Mouse (Mus musculus) G1E (cell line): ENCODE results near the gene Gpr35. TPM values are rescaled to one million over a fixed set of nuclear protein-coding genes. Genes with fewer than 3 reads are reported as not detected.

ENCODE experiments used
- ATAC-seq: 2 replicates; pipeline ENCODE4 v1.8.0; 2016; ENCODE audit warnings: mild to moderate bottlenecking; ENCODE audit not compliant: insufficient number of reproducible peaks, poor library complexity, low FRiP score, severe bottlenecking; ENCODE audit errors: extremely low read depth
- DNase-seq: peaks from one replicate; pipeline ENCODE4 v3.0.0; 2012; ENCODE audit warnings: low spot score
- H3K27me3 ChIP-seq: 2 replicates; pipeline ENCODE4 v1.6.1; 2012; ENCODE audit warnings: mild to moderate bottlenecking, low read length, inconsistent platforms; ENCODE audit not compliant: insufficient read depth
- H3K36me3 ChIP-seq: replicated peaks from 2 replicates; pipeline ENCODE3; 2012; ENCODE audit warnings: mild to moderate bottlenecking, inconsistent platforms
- H3K4me1 ChIP-seq: 2 replicates; pipeline ENCODE4 v1.6.1; 2012; ENCODE audit warnings: low read depth, low read length, inconsistent platforms, mixed read lengths; ENCODE audit not compliant: insufficient read depth
- H3K4me3 ChIP-seq: 2 replicates; pipeline ENCODE4 v1.5.1; 2012; ENCODE audit warnings: low read depth, mild to moderate bottlenecking, inconsistent platforms, low read length, moderate library complexity, mixed read lengths
- H3K9me3 ChIP-seq: replicated peaks from 2 replicates; pipeline ENCODE4 v1.6.1; 2012; ENCODE audit warnings: inconsistent platforms
- CTCF ChIP-seq: IDR thresholded peaks from 2 replicates; pipeline ENCODE4 v1.5.1; 2012; ENCODE audit warnings: low read depth, low read length, inconsistent platforms, mixed read lengths
- GATA1 ChIP-seq: IDR thresholded peaks from 2 replicates; pipeline ENCODE4 v1.6.1; 2012; ENCODE audit warnings: borderline replicate concordance, low read length, inconsistent platforms, mixed read lengths
- GATA2 ChIP-seq: IDR thresholded peaks from 2 replicates; pipeline ENCODE4 v1.6.1; 2012; ENCODE audit warnings: low read depth, low read length, inconsistent platforms, borderline replicate concordance
- POLR2AphosphoS5 ChIP-seq: IDR thresholded peaks from 2 replicates; pipeline ENCODE4 v1.6.1; 2012; ENCODE audit warnings: low read depth, low read length, inconsistent platforms; ENCODE audit not compliant: insufficient replicate concordance
- TAL1 ChIP-seq: conservative IDR thresholded peaks from 2 replicates; pipeline ENCODE4 v1.6.1; 2012; ENCODE audit warnings: low read depth, low read length, inconsistent platforms, mixed read lengths
- polyA plus RNA-seq: library from polyadenylated mRNA; stranded (reverse); fragments of >175 nt; gene quantifications from 2 replicates; pipeline ENCODE4 v1.2.3, GENCODE M21; 2012
- total RNA-seq, 2 experiments: library from RNA; stranded (forward) in 1 of 2; stranded (reverse) in 1 of 2; fragments of 200-1000 nt in 1 of 2; fragments of >200 nt in 1 of 2; fragmentation: Nextera tagmentation in 1 of 2; gene quantifications; 2 replicates each; pipeline ENCODE4 v1.2.3; 2014 to 2017

Gene Gpr35
- total and polyA plus RNA-seq, 3 experiments, result 0.03 to 0.93 (median 0.38) TPM

GRCm38 (mm10) chr1:93029387-93029786 is 78.7 kb downstream of the Gpr35 start:
- Histone ChIP-seq H3K4me3 (no peak overlapping the region), H3K36me3 (no peaks in the 10 kb centered on the region), H3K4me1 (no peaks in the 10 kb centered on the region), H3K9me3 (no peaks in the 10 kb centered on the region), H3K27me3 (peaks cover 10% of the 10 kb centered on the region)
- TF ChIP-seq GATA2 (no peak), POLR2AphosphoS5 (no peak), GATA1 (no peak), TAL1 (no peak), CTCF (no peak)
- no peak for DNase-seq
- no peak for ATAC-seq

- no peaks in the 10 kb centered on the region for H3K36me3 ChIP-seq
- DNase-seq (no peak), ATAC-seq (no peak)
- H3K4me1 ChIP-seq, result no peaks in the 10 kb centered on the region
- H3K4me3 ChIP-seq, result no peak overlapping the region
- H3K9me3 ChIP-seq, result no peaks in the 10 kb centered on the region
- peaks cover 13% of the 10 kb centered on the region for H3K27me3 ChIP-seq
- no peak for TF ChIP-seq CTCF
- TF ChIP-seq POLR2AphosphoS5, result no peak
- TF ChIP-seq GATA1, result no peak
- TF ChIP-seq GATA2, result no peak
- TF ChIP-seq TAL1, result no peak
Measured at GRCm38 (mm10) chr1:93030060-93030459, 79.4 kb downstream of the Gpr35 start.

- no peaks in the 10 kb centered on the region for H3K4me1 ChIP-seq
- peaks cover 13% of the 10 kb centered on the region for H3K27me3 ChIP-seq
- no peaks in the 10 kb centered on the region for H3K9me3 ChIP-seq
- ATAC-seq (no peak), DNase-seq (no peak)
- TF ChIP-seq GATA1 (no peak), POLR2AphosphoS5 (no peak), CTCF (no peak), TAL1 (no peak), GATA2 (no peak)
- no peak overlapping the region for H3K4me3 ChIP-seq
- H3K36me3 ChIP-seq, result no peaks in the 10 kb centered on the region
Measured at GRCm38 (mm10) chr1:93031199-93031598, 80.5 kb downstream of the Gpr35 start.

- TF ChIP-seq GATA1, result no peak
- no peak for TF ChIP-seq TAL1
- no peak for TF ChIP-seq CTCF
- no peak for TF ChIP-seq POLR2AphosphoS5
- TF ChIP-seq GATA2, result no peak
- 0 out of 2 replicates have a peak overlapping the region, but pooled peaks have one; percentile 1 for H3K4me3 ChIP-seq
- no peaks in the 10 kb centered on the region for H3K4me1 ChIP-seq
- H3K36me3 ChIP-seq, result no peaks in the 10 kb centered on the region
- peaks cover 13% of the 10 kb centered on the region for H3K27me3 ChIP-seq
- ATAC-seq (no peak), DNase-seq (no peak)
- no peaks in the 10 kb centered on the region for H3K9me3 ChIP-seq
Measured at GRCm38 (mm10) chr1:93033989-93034388, 83.3 kb downstream of the Gpr35 start.

GRCm38 (mm10) chr1:93035981-93036380 is 85.3 kb downstream of the Gpr35 start:
- no peak for TF ChIP-seq GATA2
- no peak for TF ChIP-seq TAL1
- TF ChIP-seq GATA1, result no peak
- TF ChIP-seq POLR2AphosphoS5, result no peak
- TF ChIP-seq CTCF, result no peak
- no peak overlapping the region for H3K4me3 ChIP-seq
- H3K9me3 ChIP-seq, result no peaks in the 10 kb centered on the region
- DNase-seq (no peak), ATAC-seq (no peak)
- no peaks in the 10 kb centered on the region for H3K36me3 ChIP-seq
- no peaks in the 10 kb centered on the region for H3K4me1 ChIP-seq
- H3K27me3 ChIP-seq, result peaks cover 13% of the 10 kb centered on the region

Other genes with a start within 250 kb of the Gpr35 start
- gene Gpc1, start 119.2 kb upstream of the Gpr35 start, total RNA-seq (2014; fragmentation: Nextera tagmentation), result not detected in 2 replicates
- gene Gpc1, start 119.2 kb upstream of the Gpr35 start, total RNA-seq (2017), result 0.22 and 0.41 TPM in 2 replicates
- gene Gpc1, start 119.2 kb upstream of the Gpr35 start, polyA plus RNA-seq, result 0.02 TPM in 1 of 2 replicates, not detected in the other
- gene Ankmy1, start 48.0 kb upstream of the Gpr35 start, total RNA-seq (2014; fragmentation: Nextera tagmentation), result 0.29 and 0.75 TPM in 2 replicates
- 0.23 and 0.38 TPM in 2 replicates for gene Ankmy1, start 48.0 kb upstream of the Gpr35 start, total RNA-seq (2017)
- gene Ankmy1, start 48.0 kb upstream of the Gpr35 start, polyA plus RNA-seq, result 0.07 and 0.08 TPM in 2 replicates
- gene Dusp28, start 43.9 kb upstream of the Gpr35 start, total RNA-seq (2014; fragmentation: Nextera tagmentation), result 4.9 and 7.3 TPM in 2 replicates
- 8.0 and 12.1 TPM in 2 replicates for gene Dusp28, start 43.9 kb upstream of the Gpr35 start, total RNA-seq (2017)
- 13.2 and 16.2 TPM in 2 replicates for gene Dusp28, start 43.9 kb upstream of the Gpr35 start, polyA plus RNA-seq
- gene Rnpepl1, start 40.1 kb upstream of the Gpr35 start, total RNA-seq (2014; fragmentation: Nextera tagmentation), result 37.2 and 46.2 TPM in 2 replicates
- 18.8 and 22.6 TPM in 2 replicates for gene Rnpepl1, start 40.1 kb upstream of the Gpr35 start, total RNA-seq (2017)
- gene Rnpepl1, start 40.1 kb upstream of the Gpr35 start, polyA plus RNA-seq, result 196 and 267 TPM in 2 replicates
- 3.3 and 13.2 TPM in 2 replicates for gene Capn10, start 16.5 kb upstream of the Gpr35 start, total RNA-seq (2014; fragmentation: Nextera tagmentation)
- 22.3 and 25.6 TPM in 2 replicates for gene Capn10, start 16.5 kb upstream of the Gpr35 start, total RNA-seq (2017)
- gene Capn10, start 16.5 kb upstream of the Gpr35 start, polyA plus RNA-seq, result 25.0 and 27.9 TPM in 2 replicates
- not detected in 2 replicates for gene Aqp12, start 55.5 kb downstream of the Gpr35 start, total RNA-seq (2014; fragmentation: Nextera tagmentation)
- gene Aqp12, start 55.5 kb downstream of the Gpr35 start, total RNA-seq (2017), result not detected in 2 replicates
- gene Aqp12, start 55.5 kb downstream of the Gpr35 start, polyA plus RNA-seq, result not detected in 2 replicates
- not detected in 2 replicates for gene Kif1a, start 151.1 kb downstream of the Gpr35 start, total RNA-seq (2014; fragmentation: Nextera tagmentation)
- 0.05 and 0.06 TPM in 2 replicates for gene Kif1a, start 151.1 kb downstream of the Gpr35 start, total RNA-seq (2017)
- gene Kif1a, start 151.1 kb downstream of the Gpr35 start, polyA plus RNA-seq, result under 0.01 TPM in 1 of 2 replicates, not detected in the other
- not detected in 2 replicates for gene Agxt, start 184.4 kb downstream of the Gpr35 start, total RNA-seq (2014; fragmentation: Nextera tagmentation)
- gene Agxt, start 184.4 kb downstream of the Gpr35 start, total RNA-seq (2017), result not detected in 2 replicates
- gene Agxt, start 184.4 kb downstream of the Gpr35 start, polyA plus RNA-seq, result not detected in 2 replicates
- not detected in 2 replicates for gene 2310007B03Rik, start 210.1 kb downstream of the Gpr35 start, total RNA-seq (2014; fragmentation: Nextera tagmentation)
- 0.05 TPM in 1 of 2 replicates, not detected in the other for gene 2310007B03Rik, start 210.1 kb downstream of the Gpr35 start, total RNA-seq (2017)
- not detected in 2 replicates for gene 2310007B03Rik, start 210.1 kb downstream of the Gpr35 start, polyA plus RNA-seq
- gene Crocc2, start 217.9 kb downstream of the Gpr35 start, total RNA-seq (2014; fragmentation: Nextera tagmentation), result not detected in 2 replicates
- gene Crocc2, start 217.9 kb downstream of the Gpr35 start, total RNA-seq (2017), result 0.06 and 0.11 TPM in 2 replicates
- gene Crocc2, start 217.9 kb downstream of the Gpr35 start, polyA plus RNA-seq, result not detected in 2 replicates